Mouse (Mus musculus) liver, postnatal 0 days (tissue): ENCODE data around the gene Pth2r.

ENCODE experiments used
- CTCF ChIP-seq: sonication (generic); IDR thresholded peaks from 2 replicates; pipeline ENCODE4 v1.5.1; 2016; ENCODE audit warnings: antibody characterized with exemption, low read depth
- EP300 ChIP-seq: IDR thresholded peaks from 2 replicates; pipeline ENCODE4 v1.6.1; 2016; ENCODE audit warnings: antibody characterized with exemption, low read depth, mild to moderate bottlenecking

- TF ChIP-seq CTCF, result no peak
- TF ChIP-seq EP300, result no peak
These were observed 125.6 kb downstream of the Pth2r start for GRCm38 (mm10) chr1:65407441-65407840.
